Mouse (Mus musculus) kidney, adult 10 weeks (tissue): ENCODE data around the gene Slc10a7. TPM values are rescaled to one million over a fixed set of nuclear protein-coding genes. Genes with fewer than 3 reads are reported as not detected.

Source experiments
- polyA plus RNA-seq: library from polyadenylated mRNA; stranded (reverse); fragments of 350-450 nt; fragmentation: Illumina TruSeq; extraction: RNeasy Lipid Tissue Mini Kit (QIAGEN cat#74804); gene quantifications from one replicate; pipeline ENCODE4 v1.2.3, GENCODE M21; 2014; ENCODE audit warnings: low read depth, low replicate concordance

Gene Slc10a7
- 8.4 TPM for polyA plus RNA-seq

DNA sequence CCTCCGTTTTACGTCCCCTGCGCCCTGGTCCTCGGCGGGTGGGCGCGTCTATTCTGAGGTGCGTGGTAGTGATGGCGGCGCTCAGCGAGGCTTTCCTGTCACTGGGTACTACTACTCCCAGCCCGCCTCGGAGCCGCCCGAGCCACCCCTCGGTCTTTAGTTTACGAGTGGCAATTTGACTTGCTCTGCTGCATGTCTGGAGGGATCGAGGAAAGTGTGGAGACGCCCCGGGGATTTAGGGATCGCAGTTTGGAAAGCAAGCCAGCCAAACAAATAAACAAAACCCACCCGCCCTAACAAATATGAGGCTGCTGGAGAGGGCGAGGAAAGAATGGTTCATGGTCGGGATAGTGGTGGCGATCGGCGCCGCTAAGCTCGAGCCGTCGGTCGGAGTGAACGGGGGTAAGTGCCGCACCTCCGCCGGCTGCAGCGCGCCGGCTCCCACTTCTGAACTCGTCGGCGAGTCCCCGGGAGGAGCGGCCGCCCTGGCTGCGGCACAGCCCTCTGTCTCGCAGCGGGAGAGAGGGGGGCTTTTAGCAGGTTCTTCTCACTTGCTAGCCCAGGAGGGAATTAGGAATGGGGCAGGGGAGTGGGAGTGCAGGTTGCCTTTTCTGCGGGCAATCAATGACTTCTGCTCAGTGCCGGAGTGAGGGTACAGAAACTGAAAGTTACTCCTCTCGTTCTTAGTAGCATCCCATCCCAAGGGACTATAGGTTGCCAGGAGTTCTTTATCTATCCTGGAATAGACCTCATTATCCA is at the start of gene Slc10a7:
Slc10a7 (plus strand) TSS at position 74 of the 759 bp plus-strand sequence.

DNA sequence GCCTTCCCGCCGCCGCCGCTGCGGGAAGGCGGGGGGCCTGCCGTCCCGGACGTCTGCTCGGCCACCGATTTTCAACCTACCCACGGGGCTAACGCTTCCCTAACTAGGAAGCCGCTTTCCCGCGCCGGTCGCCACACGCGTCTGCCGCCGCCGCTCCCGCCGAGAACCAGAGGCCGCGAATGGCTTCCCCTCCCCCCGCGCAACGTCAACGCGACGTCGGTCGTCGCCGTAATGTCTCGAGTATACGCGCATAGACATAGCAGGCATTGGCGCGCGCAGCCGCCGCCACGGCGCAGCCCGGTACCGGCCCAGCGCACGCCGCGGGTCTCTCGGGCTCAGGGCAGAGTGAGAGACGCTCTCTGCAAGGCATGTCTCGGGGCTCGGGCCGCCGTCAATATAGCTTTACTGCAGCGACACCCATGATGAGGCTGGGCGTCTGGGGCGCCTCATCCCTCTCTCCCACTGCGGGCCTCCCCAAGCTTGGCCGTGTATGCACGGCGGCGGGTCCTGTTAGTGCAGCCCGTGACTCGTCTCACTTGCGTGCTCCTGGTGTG is 350 bp upstream of the Slc10a7 start, which contains the start of gene Rbmxl1:
Rbmxl1 (minus strand) TSS at position 180 of the 554 bp plus-strand sequence.

Other genes starting within 250 kb of the Slc10a7 start
- not detected for gene Pou4f2, start 72.7 kb upstream of the Slc10a7 start, polyA plus RNA-seq
- 22.5 TPM for gene Rbmxl1, start 448 bp upstream of the Slc10a7 start, polyA plus RNA-seq